19 mouse cellular contexts compared by ENCODE assay signal in the genomic region with DNA sequence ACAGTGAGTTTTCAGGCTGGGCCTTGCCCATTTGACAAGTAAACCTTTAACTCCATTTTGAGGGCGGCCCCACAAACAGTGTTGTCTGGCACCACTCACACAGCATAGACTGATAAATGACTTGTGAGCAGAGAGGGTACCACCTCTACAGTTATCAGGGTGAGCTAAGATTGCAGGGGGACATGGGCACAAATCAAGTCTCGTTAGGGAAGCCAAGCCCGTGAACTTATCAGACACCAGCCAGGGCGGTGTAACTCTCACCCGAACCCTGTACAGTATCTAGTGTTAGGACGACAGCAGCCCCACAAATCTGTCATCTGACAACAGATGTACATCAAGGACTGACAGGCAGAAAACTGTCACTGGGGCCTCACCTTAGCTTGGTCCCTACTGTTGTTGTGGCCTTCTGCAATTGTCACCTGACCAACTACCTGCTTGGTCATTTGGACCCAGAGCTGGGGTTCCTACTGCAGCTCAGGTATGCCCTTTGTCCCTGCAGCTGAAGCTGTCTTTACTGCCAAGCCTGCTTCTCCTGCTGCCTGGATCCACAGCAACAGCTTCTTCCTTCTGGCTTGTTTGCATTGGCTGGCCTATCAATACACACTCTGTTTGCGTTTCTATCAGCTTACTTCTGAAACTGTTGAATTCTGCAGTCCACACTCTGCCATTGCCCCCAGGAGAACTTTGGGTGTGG. TPM values are rescaled to one million over a fixed set of nuclear protein-coding genes. Genes with fewer than 3 reads are reported as not detected.
DNase-seq lines count a peak whose midpoint lies in the region; ATAC-seq and TF ChIP-seq lines count a peak whose summit lies in the region.
"Had no signal": no experiment of that assay in that cellular context is flagged by ENCODE, and none has a peak within 500 bp of the region (broad histone marks: within the 10 kb centered on the region; RNA-seq: fewer than 3 reads in every experiment).

No protein-coding gene starts in this region.

- H3K27me3 ChIP-seq in kidney, adult 2 months (replicated peaks; ENCODE audit: control insufficient read depth, insufficient read depth, low read length), result no peaks in the 10 kb centered on the region
- no peaks in the 10 kb centered on the region; the same call in 1 of the 2 replicates for H3K27me3 ChIP-seq in liver, embryonic 12.5 days (replicated peaks)
- no peaks in the 10 kb centered on the region for H3K27me3 ChIP-seq in hindbrain, embryonic 16.5 days (replicated peaks; ENCODE audit: control insufficient read depth, insufficient read depth, low read length)
- H3K27me3 ChIP-seq: midbrain, embryonic 12.5 days; neural tube, embryonic 12.5 days had no signal

- ATAC-seq in liver, embryonic 12.5 days, result peak; percentile 79
- peak; percentile 87 for ATAC-seq in megakaryocyte-erythroid progenitor cell, adult 5-6 weeks (replicated peaks; ENCODE audit: low FRiP score, low TSS enrichment, poor library complexity, severe bottlenecking)
- ATAC-seq in hindbrain, embryonic 16.5 days, result no peak
- ATAC-seq: activated CD4-positive, CD25-positive, alpha-beta regulatory T cell, adult 4 months; CD4-positive, CD25-positive, alpha-beta regulatory T cell, adult 4 months; forebrain, postnatal 0 days had no signal

- no peaks in the 10 kb centered on the region for H3K9me3 ChIP-seq in liver, embryonic 12.5 days (replicated peaks)
- H3K9me3 ChIP-seq in hindbrain, embryonic 16.5 days (ENCODE audit: control insufficient read depth, low read length), result no peaks in the 10 kb centered on the region
- H3K9me3 ChIP-seq: hindbrain, embryonic 10.5 days; limb, embryonic 10.5 days; midbrain, embryonic 12.5 days; neural tube, embryonic 12.5 days had no signal

- TF ChIP-seq POLR2A in kidney, adult 2 months (IDR thresholded peaks at IDR 0.05; ENCODE audit: low read depth, low read length), result no peak

- WGBS in kidney, adult 2 months, result 73% methylated on average over 7 of the region's 7 CpGs
- 16% methylated on average over 7 of the region's 7 CpGs for WGBS in liver, embryonic 12.5 days (ENCODE audit: insufficient replicate concordance)
- WGBS in hindbrain, embryonic 16.5 days, result 82% methylated on average over 7 of the region's 7 CpGs

- TF ChIP-seq CTCF in kidney, adult 2 months (conservative IDR thresholded peaks at IDR 0.05; ENCODE audit: insufficient read depth, insufficient read length, low read depth, low read length), result no peak

- H3K36me3 ChIP-seq in kidney, adult 2 months (ENCODE audit: control insufficient read depth, insufficient read depth, low read length), result no peaks in the 10 kb centered on the region
- no peaks in the 10 kb centered on the region for H3K36me3 ChIP-seq in liver, embryonic 12.5 days
- no peaks in the 10 kb centered on the region for H3K36me3 ChIP-seq in hindbrain, embryonic 16.5 days (ENCODE audit: control insufficient read depth, insufficient read depth, low read length)
- H3K36me3 ChIP-seq: hindbrain, embryonic 10.5 days; limb, embryonic 10.5 days; midbrain, embryonic 12.5 days; neural tube, embryonic 12.5 days had no signal

- no peak overlapping the region for H3K4me2 ChIP-seq in liver, embryonic 12.5 days
- no peak overlapping the region for H3K4me2 ChIP-seq in hindbrain, embryonic 16.5 days (ENCODE audit: low read length)
- H3K4me2 ChIP-seq: midbrain, embryonic 12.5 days; neural tube, embryonic 12.5 days had no signal

- peak; percentile 37 for DNase-seq in kidney, adult 2 months
- DNase-seq in kidney, adult 11 months, result no peak
- no peak for DNase-seq in layer of hippocampus, adult 8-10 months (ENCODE audit: low spot score in 2 of 2)
- no peak for DNase-seq in heart, postnatal 25 days (ENCODE audit: low spot score)
- DNase-seq: adrenal gland, postnatal 14 days; cerebellum, adult 9-11 months; forebrain, postnatal 0 days; lung, adult 2 months; lung, postnatal 4 days; right cerebral cortex, adult 18-20 months had no signal

- H3K4me1 ChIP-seq in kidney, adult 2 months (ENCODE audit: control insufficient read depth, insufficient read depth, low read length), result peaks cover 12% of the 10 kb centered on the region; the same call in 1 of the 2 replicates
- peaks cover 18% of the 10 kb centered on the region for H3K4me1 ChIP-seq in liver, embryonic 12.5 days
- H3K4me1 ChIP-seq in hindbrain, embryonic 16.5 days (ENCODE audit: control insufficient read depth, insufficient read depth, low read depth, low read length), result no peaks in the 10 kb centered on the region
- H3K4me1 ChIP-seq: midbrain, embryonic 12.5 days; neural tube, embryonic 12.5 days had no signal

- no peak overlapping the region for H3K4me3 ChIP-seq in kidney, adult 2 months (ENCODE audit: insufficient read depth, low read depth, low read length)
- no peak overlapping the region for H3K4me3 ChIP-seq in liver, embryonic 12.5 days
- H3K4me3 ChIP-seq in hindbrain, embryonic 16.5 days (ENCODE audit: low read length), result no peak overlapping the region
- H3K4me3 ChIP-seq: hindbrain, embryonic 10.5 days; limb, embryonic 10.5 days; midbrain, embryonic 12.5 days; neural tube, embryonic 12.5 days had no signal

- no peak overlapping the region for H3K27ac ChIP-seq in kidney, adult 2 months (ENCODE audit: insufficient read depth, low read depth, low read length)
- H3K27ac ChIP-seq in liver, embryonic 12.5 days, result no peak overlapping the region
- no peak overlapping the region for H3K27ac ChIP-seq in hindbrain, embryonic 16.5 days (ENCODE audit: low read depth, low read length)
- H3K27ac ChIP-seq: hindbrain, embryonic 10.5 days; limb, embryonic 10.5 days; midbrain, embryonic 12.5 days; neural tube, embryonic 12.5 days had no signal

- H3K9ac ChIP-seq in liver, embryonic 12.5 days, result no peak overlapping the region
- H3K9ac ChIP-seq in hindbrain, embryonic 16.5 days (ENCODE audit: low read depth, low read length), result no peak overlapping the region
- H3K9ac ChIP-seq: forebrain, postnatal 0 days; midbrain, embryonic 12.5 days; neural tube, embryonic 12.5 days had no signal

- intact Hi-C loops in heart, postnatal 25 days (cut with DNase I), result no loop called here

RNA-seq across cellular contexts. Expression of gene N4bp1, which starts 12.8 kb away (rescaled TPM):
- 11.3 and 13.2 TPM in 2 replicates for polyA plus RNA-seq in kidney, adult 2 months (2012; rRNA removed)
- 4.6 and 5.1 TPM in 2 replicates for polyA plus RNA-seq in liver, embryonic 12.5 days (2016; fragmentation: Nextera tagmentation; extraction: Ambion mirVana)
- total RNA-seq in megakaryocyte-erythroid progenitor cell, adult 5-6 weeks (2014; fragmentation: Nextera tagmentation), result 15.9 and 17.0 TPM in 2 replicates
- 11.1 and 14.5 TPM in 2 replicates for total RNA-seq in megakaryocyte-erythroid progenitor cell, adult 5-6 weeks (2017)
- total RNA-seq in layer of hippocampus, adult 8-10 months (2022), result 10 to 100 TPM; 36.7 to 46.5 (median 44.0) TPM
- 7.7 and 9.5 TPM in 2 replicates for polyA plus RNA-seq in hindbrain, embryonic 16.5 days (2015; fragmentation: Nextera tagmentation; extraction: Ambion mirVana)
- total RNA-seq in heart, postnatal 25 days (2021), result 10 to 100 TPM; 15.7 to 16.9 TPM
